Mouse (Mus musculus) spleen, adult 12 weeks (tissue): ENCODE measurements at regions not wholly inside any gene's neighbourhood (a gene's known extent, or its start where the extent isn't known, plus 50 kb on each side); places are given as distances from the start of the nearest gene placed in this dataset.

Experiments used
- DNase-seq: peaks from one replicate; pipeline ENCODE4 v3.0.0; 2022; ENCODE audit warnings: low spot score

DNA sequence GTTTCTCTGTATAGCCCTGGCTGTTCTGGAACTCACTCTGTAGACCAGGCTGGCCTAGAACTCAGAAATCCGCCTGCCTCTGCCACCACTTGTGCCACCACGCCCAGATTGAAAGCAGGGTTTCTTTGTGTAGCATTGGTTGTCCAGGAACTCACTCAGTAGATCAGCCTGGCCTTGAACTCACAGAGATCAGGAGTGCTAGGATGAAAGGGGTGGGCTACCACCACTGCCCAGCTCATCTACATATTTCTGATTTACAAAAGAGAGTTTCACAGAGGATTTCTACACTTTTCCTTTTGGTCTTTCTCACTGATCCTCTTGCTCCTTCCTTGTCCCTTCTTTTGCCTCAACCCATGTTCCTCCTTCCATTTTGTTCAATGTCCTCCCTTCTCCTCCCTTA is 53.1 kb upstream of the Lbx1 start:
- no peak for DNase-seq

GRCm38 (mm10) chr19:45297812-45298211 is 62.2 kb upstream of the Lbx1 start:
- no peak for DNase-seq

- no peak for DNase-seq
Measured at GRCm38 (mm10) chr19:45299341-45299740, 63.7 kb upstream of the Lbx1 start.

- no peak for DNase-seq
Measured at GRCm38 (mm10) chr19:45299768-45300167, 63.8 kb upstream of the Btrc start.

- DNase-seq: no peak
Measured at GRCm38 (mm10) chr19:45300691-45301431, 62.7 kb upstream of the Btrc start.

DNA sequence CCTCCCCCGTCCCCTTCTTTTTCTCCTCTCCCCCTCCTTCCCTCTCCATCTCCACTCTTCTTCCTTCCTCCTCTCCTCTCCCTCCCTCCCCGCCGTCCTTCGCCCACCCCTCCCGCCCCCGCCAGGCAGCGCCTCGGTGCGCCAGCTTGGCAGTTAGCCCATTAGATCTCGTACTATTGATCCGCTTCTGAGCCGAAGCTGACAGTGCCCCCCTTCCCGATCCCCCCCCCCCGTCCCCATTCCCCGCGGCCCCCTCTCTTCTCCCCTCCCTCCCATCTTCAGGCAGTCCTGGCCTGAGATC is 62.2 kb upstream of the Btrc start:
- DNase-seq: no peak

DNA sequence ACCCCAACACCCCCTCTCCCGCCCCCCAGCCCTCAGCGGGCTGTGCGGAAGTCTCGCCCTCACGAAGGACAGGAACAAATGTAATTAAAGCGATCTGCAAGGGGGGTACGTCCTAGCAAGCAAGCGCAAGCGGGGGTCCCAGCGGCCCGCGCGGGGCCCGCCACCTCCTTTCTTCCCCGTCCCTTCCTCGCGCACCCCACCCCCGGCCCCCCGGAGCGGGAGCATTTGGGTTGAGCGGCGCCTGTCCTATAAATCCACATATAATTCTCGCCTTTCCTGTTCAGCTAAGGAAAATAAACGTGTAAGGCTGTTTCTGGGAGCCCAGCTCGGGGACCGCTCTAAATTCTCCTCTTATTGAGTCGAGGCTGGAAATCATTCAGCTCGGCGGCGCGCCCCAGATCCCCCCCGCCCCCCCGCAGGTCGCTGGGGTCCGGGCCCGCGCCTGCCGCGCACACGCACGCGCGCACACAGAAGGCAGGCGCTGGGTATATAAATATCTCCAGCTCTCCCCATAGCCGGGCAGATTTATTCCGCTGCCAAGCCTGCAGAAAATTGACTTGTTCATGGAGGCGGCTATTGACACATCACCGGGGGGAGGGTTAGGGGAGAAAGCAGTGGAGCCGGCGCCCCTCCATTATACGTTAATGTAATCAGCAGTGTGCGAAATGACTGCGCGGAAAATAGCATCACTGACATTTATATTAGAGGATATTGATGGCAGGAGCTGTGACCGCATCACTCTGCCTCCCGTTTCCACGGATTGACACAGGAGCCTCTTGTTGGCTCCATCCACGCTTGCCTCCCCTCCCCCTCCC is 61.6 kb upstream of the Btrc start:
- no peak for DNase-seq

- no peak for DNase-seq
Measured at GRCm38 (mm10) chr19:45302548-45303241, 60.8 kb upstream of the Btrc start.

DNA sequence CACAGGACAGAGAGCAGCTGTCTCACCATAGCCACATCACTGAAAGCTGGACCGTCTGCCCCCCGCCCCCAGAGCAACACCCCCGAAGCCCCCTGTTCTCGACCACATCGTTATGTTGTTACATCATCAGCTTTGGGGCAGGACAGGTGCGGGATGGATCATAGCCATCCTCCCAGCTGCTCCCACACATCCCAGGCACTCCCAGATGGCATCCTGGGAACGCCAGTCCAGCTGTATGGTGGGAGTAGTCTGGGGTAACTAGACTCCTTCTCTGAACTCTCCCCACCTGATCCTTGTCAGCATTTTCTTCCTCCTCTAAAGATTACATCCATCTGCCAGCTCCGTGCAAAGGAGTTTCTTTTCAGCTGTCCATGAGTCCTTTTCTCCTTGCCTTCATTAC is 59.0 kb upstream of the Btrc start:
- no peak for DNase-seq

GRCm38 (mm10) chr19:45307299-45308275 is 55.9 kb upstream of the Btrc start:
- DNase-seq: peak; percentile 23

- no peak for DNase-seq
Measured at GRCm38 (mm10) chr19:45308676-45309275, 54.8 kb upstream of the Btrc start.

DNA sequence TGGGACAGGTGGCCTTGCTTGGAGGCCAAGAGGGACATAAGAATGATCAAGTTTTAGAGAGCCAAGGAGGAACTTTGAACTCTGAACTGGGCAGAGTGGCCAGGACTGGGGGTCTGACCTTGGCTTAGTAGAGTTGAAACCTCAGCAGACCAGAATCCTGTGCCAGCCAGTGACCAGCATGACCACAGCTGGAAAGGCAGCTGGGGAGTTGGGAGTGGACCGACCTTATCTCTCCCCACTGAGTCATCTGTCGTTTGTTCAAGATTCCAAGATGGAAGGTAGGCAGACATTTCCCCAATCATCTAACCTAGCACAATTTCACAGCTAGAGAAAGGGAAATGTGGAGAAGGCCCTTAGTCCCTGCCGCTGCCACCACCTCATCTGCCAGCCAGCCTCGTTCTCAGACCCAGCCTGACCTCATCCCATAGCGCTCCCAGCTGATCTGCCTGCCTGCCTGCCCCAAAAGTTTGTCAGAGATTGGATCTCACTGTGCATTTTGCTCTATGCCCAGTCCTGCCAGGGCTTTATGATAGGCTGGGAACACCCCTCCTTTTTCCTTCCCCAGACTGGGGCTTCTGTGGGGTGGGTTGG is 53.1 kb upstream of the Btrc start:
- no peak for DNase-seq

- DNase-seq: no peak
Measured at GRCm38 (mm10) chr19:45310944-45311603, 52.5 kb upstream of the Btrc start.

GRCm38 (mm10) chr19:45311831-45312537 is 51.5 kb upstream of the Btrc start:
- no peak for DNase-seq

GRCm38 (mm10) chr19:45312713-45313365 is 50.7 kb upstream of the Btrc start:
- DNase-seq: no peak
